Comparison of ENCODE assay signal across 16 mouse cellular contexts in genomic region chr15:32352995-32353394, GRCm38 (mm10).
"Had no signal": no experiment of that assay in that cellular context is flagged by ENCODE, and none has a peak within 500 bp of the region (broad histone marks: within the 10 kb centered on the region; RNA-seq: fewer than 3 reads in every experiment).

No protein-coding gene starts in this region.

- H3K27me3 ChIP-seq: limb, embryonic 13.5 days; midbrain, embryonic 12.5 days; neural tube, embryonic 13.5 days had no signal

- H3K27ac ChIP-seq: layer of hippocampus, adult 2 months; limb, embryonic 13.5 days; liver, embryonic 14.5 days; midbrain, embryonic 12.5 days; neural tube, embryonic 13.5 days had no signal

- H3K4me2 ChIP-seq: limb, embryonic 13.5 days; midbrain, embryonic 12.5 days; neural tube, embryonic 13.5 days had no signal

- H3K36me3 ChIP-seq: limb, embryonic 13.5 days; midbrain, embryonic 12.5 days; neural tube, embryonic 13.5 days had no signal

- ATAC-seq: intestine, postnatal 0 days; lung, postnatal 0 days had no signal

- H3K4me3 ChIP-seq: layer of hippocampus, adult 2 months; limb, embryonic 13.5 days; midbrain, embryonic 12.5 days; neural tube, embryonic 13.5 days had no signal

- H3K9ac ChIP-seq: limb, embryonic 13.5 days; liver, embryonic 14.5 days; midbrain, embryonic 12.5 days had no signal

- H3K9me3 ChIP-seq: limb, embryonic 13.5 days; midbrain, embryonic 12.5 days; neural tube, embryonic 13.5 days had no signal

- DNase-seq: kidney, adult 9 months; kidney, postnatal 10 days; kidney, postnatal 4 days; lung, adult 18-20 months; lung, postnatal 4 days; right cerebral cortex, adult 18-20 months; right cerebral cortex, postnatal 25 days; thymus, adult 2 months; thymus, postnatal 36 days had no signal
